Mouse (Mus musculus): ENCODE measurements at regions not wholly inside any gene's neighbourhood (a gene's known extent, or its start where the extent isn't known, plus 50 kb on each side); places are given as distances from the start of the nearest gene placed in this dataset.

GRCm38 (mm10) chr7:133286216-133286615, 162.1 kb upstream of the Ctbp2 start:
- no peaks in the 10 kb centered on the region for H3K4me1 ChIP-seq (replicated peaks)
- no peaks in the 10 kb centered on the region for H3K9me3 ChIP-seq
- no peak overlapping the region for H3K27ac ChIP-seq
- no peak overlapping the region for H3K4me2 ChIP-seq (replicated peaks)
- H3K4me3 ChIP-seq (replicated peaks), result no peak overlapping the region
- no peaks in the 10 kb centered on the region for H3K36me3 ChIP-seq
- 82% methylated on average over 5 of the region's 5 CpGs for WGBS
- no peak overlapping the region for H3K9ac ChIP-seq (replicated peaks)
- ATAC-seq, result no peak
- no peaks in the 10 kb centered on the region for H3K27me3 ChIP-seq

GRCm38 (mm10) chr7:133262161-133262560, 138.0 kb upstream of the Ctbp2 start:
- 81% methylated on average over 5 of the region's 5 CpGs for WGBS
- Histone ChIP-seq H3K27me3 (no peaks in the 10 kb centered on the region), H3K27ac (no peak overlapping the region), H3K36me3 (no peaks in the 10 kb centered on the region), H3K4me3 (replicated peaks) (no peak overlapping the region), H3K4me2 (replicated peaks) (no peak overlapping the region), H3K9ac (replicated peaks) (no peak overlapping the region), H3K9me3 (no peaks in the 10 kb centered on the region), H3K4me1 (replicated peaks) (no peaks in the 10 kb centered on the region)
- no peak for ATAC-seq

GRCm38 (mm10) chr7:133259143-133259542, 135.0 kb upstream of the Ctbp2 start:
- Histone ChIP-seq H3K9me3 (no peaks in the 10 kb centered on the region), H3K4me2 (replicated peaks) (no peak overlapping the region), H3K36me3 (no peaks in the 10 kb centered on the region), H3K9ac (replicated peaks) (no peak overlapping the region), H3K27me3 (no peaks in the 10 kb centered on the region), H3K4me3 (replicated peaks) (no peak overlapping the region), H3K4me1 (replicated peaks) (no peaks in the 10 kb centered on the region), H3K27ac (no peak overlapping the region)
- ATAC-seq, result no peak
- 85% methylated on average over 7 of the region's 7 CpGs for WGBS

GRCm38 (mm10) chr7:133256831-133257230, 132.7 kb upstream of the Ctbp2 start:
- H3K9ac ChIP-seq (replicated peaks), result no peak overlapping the region
- no peaks in the 10 kb centered on the region for H3K4me1 ChIP-seq (replicated peaks)
- no peaks in the 10 kb centered on the region for H3K9me3 ChIP-seq
- no peaks in the 10 kb centered on the region for H3K36me3 ChIP-seq
- H3K27me3 ChIP-seq, result no peaks in the 10 kb centered on the region
- no peak overlapping the region for H3K4me3 ChIP-seq (replicated peaks)
- H3K4me2 ChIP-seq (replicated peaks), result no peak overlapping the region
- no peak overlapping the region for H3K27ac ChIP-seq
- WGBS, result 52% methylated on average over 5 of the region's 5 CpGs
- ATAC-seq, result no peak

GRCm38 (mm10) chr7:133244601-133245000, 120.4 kb upstream of the Ctbp2 start:
- WGBS, result 60% methylated on average over 11 of the region's 11 CpGs
- ATAC-seq, result no peak
- Histone ChIP-seq H3K4me2 (replicated peaks) (no peak overlapping the region), H3K4me3 (replicated peaks) (no peak overlapping the region), H3K9ac (replicated peaks) (no peak overlapping the region), H3K9me3 (no peaks in the 10 kb centered on the region), H3K27me3 (no peaks in the 10 kb centered on the region), H3K27ac (no peak overlapping the region), H3K4me1 (replicated peaks) (0 out of 2 replicates have a peak, but pooled peaks cover under 1% of the 10 kb centered on the region), H3K36me3 (no peaks in the 10 kb centered on the region)

GRCm38 (mm10) chr7:133234326-133234725, 110.2 kb upstream of the Ctbp2 start:
- Histone ChIP-seq H3K4me2 (replicated peaks) (no peak overlapping the region), H3K27me3 (no peaks in the 10 kb centered on the region), H3K36me3 (no peaks in the 10 kb centered on the region), H3K27ac (no peak overlapping the region), H3K4me3 (replicated peaks) (no peak overlapping the region), H3K9ac (replicated peaks) (no peak overlapping the region), H3K4me1 (replicated peaks) (0 out of 2 replicates have a peak, but pooled peaks cover 4% of the 10 kb centered on the region), H3K9me3 (no peaks in the 10 kb centered on the region)
- 84% methylated on average over 5 of the region's 5 CpGs for WGBS
- ATAC-seq, result no peak

GRCm38 (mm10) chr7:133232889-133233441, 108.8 kb upstream of the Ctbp2 start:
- WGBS, result 80% methylated on average over 10 of the region's 10 CpGs
- H3K4me1 ChIP-seq (replicated peaks), result 0 out of 2 replicates have a peak, but pooled peaks cover 4% of the 10 kb centered on the region
- H3K27ac ChIP-seq, result no peak overlapping the region
- H3K9ac ChIP-seq (replicated peaks), result no peak overlapping the region
- no peaks in the 10 kb centered on the region for H3K27me3 ChIP-seq
- no peak for ATAC-seq
- H3K4me3 ChIP-seq (replicated peaks), result no peak overlapping the region
- no peaks in the 10 kb centered on the region for H3K36me3 ChIP-seq
- H3K4me2 ChIP-seq (replicated peaks), result no peak overlapping the region
- H3K9me3 ChIP-seq, result no peaks in the 10 kb centered on the region

- H3K27me3 ChIP-seq, result no peaks in the 10 kb centered on the region
- H3K4me1 ChIP-seq (replicated peaks), result 0 out of 2 replicates have a peak, but pooled peaks cover 4% of the 10 kb centered on the region
- ATAC-seq, result no peak
- WGBS, result 65% methylated on average over 3 of the region's 3 CpGs
- H3K4me3 ChIP-seq (replicated peaks), result no peak overlapping the region
- H3K9ac ChIP-seq (replicated peaks), result no peak overlapping the region
- no peaks in the 10 kb centered on the region for H3K9me3 ChIP-seq
- H3K27ac ChIP-seq, result no peak overlapping the region
- no peak overlapping the region for H3K4me2 ChIP-seq (replicated peaks)
- no peaks in the 10 kb centered on the region for H3K36me3 ChIP-seq
Measured at GRCm38 (mm10) chr7:133230806-133231205, 106.7 kb upstream of the Ctbp2 start.

- Histone ChIP-seq H3K27me3 (no peaks in the 10 kb centered on the region), H3K9me3 (no peaks in the 10 kb centered on the region), H3K9ac (replicated peaks) (no peak overlapping the region), H3K27ac (no peak overlapping the region), H3K4me1 (replicated peaks) (peaks cover 6% of the 10 kb centered on the region; the same call in 1 of the 2 replicates), H3K4me2 (replicated peaks) (no peak overlapping the region), H3K36me3 (no peaks in the 10 kb centered on the region), H3K4me3 (replicated peaks) (no peak overlapping the region)
- 65% methylated on average over 19 of the region's 19 CpGs for WGBS
- 0 out of 2 replicates have a peak, but pooled peaks have one; percentile 40 for ATAC-seq
Measured at GRCm38 (mm10) chr7:133223948-133224652, 99.9 kb upstream of the Ctbp2 start.

GRCm38 (mm10) chr7:133212328-133212727, 88.2 kb upstream of the Ctbp2 start:
- no peak overlapping the region for H3K9ac ChIP-seq (replicated peaks)
- H3K9me3 ChIP-seq, result 0 out of 2 replicates have a peak, but pooled peaks cover 6% of the 10 kb centered on the region
- ATAC-seq, result no peak
- H3K27me3 ChIP-seq, result no peaks in the 10 kb centered on the region
- H3K4me3 ChIP-seq (replicated peaks), result no peak overlapping the region
- 64% methylated on average over 4 of the region's 4 CpGs for WGBS
- H3K4me2 ChIP-seq (replicated peaks), result no peak overlapping the region
- no peaks in the 10 kb centered on the region for H3K4me1 ChIP-seq (replicated peaks)
- H3K27ac ChIP-seq, result no peak overlapping the region
- no peaks in the 10 kb centered on the region for H3K36me3 ChIP-seq

- Histone ChIP-seq H3K27me3 (peaks cover 8% of the 10 kb centered on the region), H3K36me3 (no peaks in the 10 kb centered on the region), H3K4me1 (replicated peaks) (peaks cover 15% of the 10 kb centered on the region), H3K27ac (no peak overlapping the region), H3K4me3 (replicated peaks) (no peak overlapping the region), H3K9ac (replicated peaks) (no peak overlapping the region), H3K4me2 (replicated peaks) (no peak overlapping the region), H3K9me3 (no peaks in the 10 kb centered on the region)
- no peak for ATAC-seq
- 12% methylated on average over 7 of the region's 7 CpGs for WGBS
Measured at GRCm38 (mm10) chr7:133205704-133206103, 81.5 kb upstream of the Ctbp2 start.

- Histone ChIP-seq H3K4me3 (replicated peaks) (no peak overlapping the region), H3K4me2 (replicated peaks) (no peak overlapping the region), H3K36me3 (no peaks in the 10 kb centered on the region), H3K9me3 (no peaks in the 10 kb centered on the region), H3K9ac (replicated peaks) (no peak overlapping the region), H3K27me3 (peaks cover 8% of the 10 kb centered on the region), H3K27ac (no peak overlapping the region), H3K4me1 (replicated peaks) (peaks cover 15% of the 10 kb centered on the region)
- no peak for ATAC-seq
- 34% methylated on average over 1 of the region's 1 CpGs for WGBS
Measured at GRCm38 (mm10) chr7:133204485-133204884, 80.3 kb upstream of the Ctbp2 start.

Measured in midbrain, embryonic 13.5 days (tissue).